Mouse (Mus musculus) neural tube, embryonic 12.5 days (tissue): ENCODE measurements around the gene Mpzl1. TPM values are rescaled to one million over a fixed set of nuclear protein-coding genes. Genes with fewer than 3 reads are reported as not detected.

ENCODE experiments used
- ATAC-seq: fragments of 200-750 bp; cut with Nextera tagmentation; 2 replicates; pipeline ENCODE4 v1.8.0; 2017; ENCODE audit warnings: low read depth, mild to moderate bottlenecking, moderate TSS enrichment, moderate library complexity; ENCODE audit not compliant: low FRiP score
- H3K27ac ChIP-seq: fragments of 300-500 bp; sonication (generic); 2 replicates; pipeline ENCODE4 v1.5.1; 2016
- H3K27me3 ChIP-seq: fragments of 300-500 bp; sonication (generic); replicated peaks from 2 replicates; pipeline ENCODE4 v1.6.1; 2016; ENCODE audit warnings: mild to moderate bottlenecking
- H3K36me3 ChIP-seq: fragments of 300-500 bp; sonication (generic); 2 replicates; pipeline ENCODE4 v1.6.1; 2016; ENCODE audit warnings: mild to moderate bottlenecking
- H3K4me1 ChIP-seq: fragments of 300-500 bp; sonication (generic); 2 replicates; pipeline ENCODE4 v1.6.1; 2016
- H3K4me2 ChIP-seq: fragments of 300-500 bp; sonication (generic); replicated peaks from 2 replicates; pipeline ENCODE4 v1.6.1; 2016; ENCODE audit warnings: mild to moderate bottlenecking
- H3K4me3 ChIP-seq: fragments of 300-500 bp; sonication (generic); 2 replicates; pipeline ENCODE4 v1.5.1; 2016
- H3K9ac ChIP-seq: fragments of 300-500 bp; sonication (generic); 2 replicates; pipeline ENCODE4 v1.6.1; 2016; ENCODE audit warnings: mild to moderate bottlenecking
- H3K9me3 ChIP-seq: fragments of 300-500 bp; sonication (generic); 2 replicates; pipeline ENCODE4 v1.6.1; 2016; ENCODE audit warnings: mild to moderate bottlenecking
- WGBS: fragments of 180-500 bp; shearing (Covaris S2); methylation state at CpG from one replicate; pipeline ENCODE4 v1.1.7; 2016; 5-methylcytosine and 5-hydroxymethylcytosine counted together
- polyA plus RNA-seq: library from polyadenylated mRNA; unstranded; fragments of >200 nt; fragmentation: Nextera tagmentation; extraction: Ambion mirVana; gene quantifications from 2 replicates; pipeline ENCODE4 v1.2.1, GENCODE M21; 2016

Mpzl1 gene
- polyA plus RNA-seq, 1 experiment from 2014 or later = 147 TPM

GRCm38 (mm10) chr1:165585389-165586104, 48.8 kb downstream of the Mpzl1 start:
- no peaks in the 10 kb centered on the region for H3K27me3 ChIP-seq

GRCm38 (mm10) chr1:165583529-165584184, 50.7 kb downstream of the Mpzl1 start:
- Histone ChIP-seq H3K27ac (no peak overlapping the region), H3K4me2 (no peak overlapping the region), H3K4me3 (no peak overlapping the region), H3K36me3 (no peaks in the 10 kb centered on the region), H3K9ac (no peak overlapping the region), H3K4me1 (peaks cover 3% of the 10 kb centered on the region; the same call in 1 of the 2 replicates), H3K27me3 (no peaks in the 10 kb centered on the region), H3K9me3 (no peaks in the 10 kb centered on the region)
- peak; percentile 83 for ATAC-seq
- 30% methylated on average over 12 of the region's 12 CpGs for WGBS

More at GRCm38 (mm10) chr1:165585389-165586104, 48.8 kb downstream of the Mpzl1 start:
- no peak overlapping the region for H3K9ac ChIP-seq
- no peak overlapping the region for H3K4me2 ChIP-seq
- H3K4me3 ChIP-seq = no peak overlapping the region
- no peak overlapping the region for H3K27ac ChIP-seq
- H3K36me3 ChIP-seq = peaks cover 1% of the 10 kb centered on the region; the same call in 1 of the 2 replicates
- peaks cover 3% of the 10 kb centered on the region; the same call in 1 of the 2 replicates for H3K4me1 ChIP-seq
- 69% methylated on average over 14 of the region's 14 CpGs for WGBS
- ATAC-seq = no peak
- H3K9me3 ChIP-seq = no peaks in the 10 kb centered on the region

- ATAC-seq = no peak
- H3K9me3 ChIP-seq = no peaks in the 10 kb centered on the region
- H3K9ac ChIP-seq = no peak overlapping the region
- H3K27me3 ChIP-seq = no peaks in the 10 kb centered on the region
- no peaks in the 10 kb centered on the region for H3K4me1 ChIP-seq
- no peak overlapping the region for H3K27ac ChIP-seq
- 96% methylated on average over 3 of the region's 3 CpGs for WGBS
- no peak overlapping the region for H3K4me3 ChIP-seq
- H3K4me2 ChIP-seq = no peak overlapping the region
- H3K36me3 ChIP-seq = no peaks in the 10 kb centered on the region
These were observed 53.1 kb downstream of the Mpzl1 start for GRCm38 (mm10) chr1:165581255-165581654.

GRCm38 (mm10) chr1:165579332-165579731, 55.0 kb downstream of the Mpzl1 start:
- Histone ChIP-seq H3K27me3 (no peaks in the 10 kb centered on the region), H3K4me3 (no peak overlapping the region), H3K9me3 (no peaks in the 10 kb centered on the region), H3K9ac (no peak overlapping the region), H3K4me2 (no peak overlapping the region), H3K27ac (no peak overlapping the region), H3K36me3 (no peaks in the 10 kb centered on the region), H3K4me1 (no peaks in the 10 kb centered on the region)
- ATAC-seq = no peak
- WGBS = 56% methylated on average over 5 of the region's 5 CpGs

- Histone ChIP-seq H3K4me1 (no peaks in the 10 kb centered on the region), H3K4me3 (no peak overlapping the region), H3K27ac (no peak overlapping the region), H3K36me3 (no peaks in the 10 kb centered on the region), H3K9me3 (no peaks in the 10 kb centered on the region), H3K4me2 (no peak overlapping the region), H3K27me3 (no peaks in the 10 kb centered on the region), H3K9ac (no peak overlapping the region)
- ATAC-seq = no peak
- WGBS = 84% methylated on average over 9 of the region's 9 CpGs
These were observed 57.8 kb downstream of the Mpzl1 start for GRCm38 (mm10) chr1:165576459-165577112.

- ATAC-seq = no peak
- H3K27ac ChIP-seq = no peak overlapping the region
- no peaks in the 10 kb centered on the region for H3K9me3 ChIP-seq
- no peak overlapping the region for H3K4me3 ChIP-seq
- WGBS = 97% methylated on average over 4 of the region's 4 CpGs
- H3K4me1 ChIP-seq = no peaks in the 10 kb centered on the region
- no peaks in the 10 kb centered on the region for H3K36me3 ChIP-seq
- H3K4me2 ChIP-seq = no peak overlapping the region
- no peak overlapping the region for H3K9ac ChIP-seq
- no peaks in the 10 kb centered on the region for H3K27me3 ChIP-seq
These were observed 58.3 kb downstream of the Mpzl1 start for GRCm38 (mm10) chr1:165576005-165576404.

GRCm38 (mm10) chr1:165567466-165567865, 66.9 kb downstream of the Mpzl1 start:
- no peaks in the 10 kb centered on the region for H3K36me3 ChIP-seq
- no peaks in the 10 kb centered on the region for H3K27me3 ChIP-seq
- no peak overlapping the region for H3K9ac ChIP-seq
- H3K4me2 ChIP-seq = no peak overlapping the region
- WGBS = 81% methylated on average over 7 of the region's 7 CpGs
- no peaks in the 10 kb centered on the region for H3K4me1 ChIP-seq
- no peaks in the 10 kb centered on the region for H3K9me3 ChIP-seq
- ATAC-seq = no peak
- no peak overlapping the region for H3K27ac ChIP-seq
- no peak overlapping the region for H3K4me3 ChIP-seq

- Histone ChIP-seq H3K4me2 (no peak overlapping the region), H3K36me3 (no peaks in the 10 kb centered on the region), H3K4me1 (no peaks in the 10 kb centered on the region), H3K4me3 (no peak overlapping the region), H3K27ac (no peak overlapping the region), H3K9ac (no peak overlapping the region), H3K9me3 (no peaks in the 10 kb centered on the region), H3K27me3 (no peaks in the 10 kb centered on the region)
- 94% methylated on average over 4 of the region's 4 CpGs for WGBS
- no peak for ATAC-seq
These were observed 69.1 kb downstream of the Mpzl1 start for GRCm38 (mm10) chr1:165565283-165565682.

- 89% methylated on average over 9 of the region's 9 CpGs for WGBS
- H3K4me2 ChIP-seq = no peak overlapping the region
- H3K9ac ChIP-seq = no peak overlapping the region
- H3K27ac ChIP-seq = no peak overlapping the region
- no peaks in the 10 kb centered on the region for H3K4me1 ChIP-seq
- H3K27me3 ChIP-seq = no peaks in the 10 kb centered on the region
- H3K36me3 ChIP-seq = no peaks in the 10 kb centered on the region
- no peak overlapping the region for H3K4me3 ChIP-seq
- ATAC-seq = no peak
- no peaks in the 10 kb centered on the region for H3K9me3 ChIP-seq
These were observed 75.3 kb downstream of the Mpzl1 start for GRCm38 (mm10) chr1:165559073-165559472.

- ATAC-seq = no peak
- Histone ChIP-seq H3K36me3 (no peaks in the 10 kb centered on the region), H3K4me1 (no peaks in the 10 kb centered on the region), H3K4me2 (no peak overlapping the region), H3K27me3 (no peaks in the 10 kb centered on the region), H3K9me3 (peaks cover 14% of the 10 kb centered on the region), H3K27ac (no peak overlapping the region), H3K4me3 (no peak overlapping the region), H3K9ac (no peak overlapping the region)
- WGBS = 79% methylated on average over 2 of the region's 2 CpGs
These were observed 77.6 kb downstream of the Mpzl1 start for GRCm38 (mm10) chr1:165556711-165557110.
